Comparison of ENCODE assay signal across 14 mouse cellular contexts in the genomic region with DNA sequence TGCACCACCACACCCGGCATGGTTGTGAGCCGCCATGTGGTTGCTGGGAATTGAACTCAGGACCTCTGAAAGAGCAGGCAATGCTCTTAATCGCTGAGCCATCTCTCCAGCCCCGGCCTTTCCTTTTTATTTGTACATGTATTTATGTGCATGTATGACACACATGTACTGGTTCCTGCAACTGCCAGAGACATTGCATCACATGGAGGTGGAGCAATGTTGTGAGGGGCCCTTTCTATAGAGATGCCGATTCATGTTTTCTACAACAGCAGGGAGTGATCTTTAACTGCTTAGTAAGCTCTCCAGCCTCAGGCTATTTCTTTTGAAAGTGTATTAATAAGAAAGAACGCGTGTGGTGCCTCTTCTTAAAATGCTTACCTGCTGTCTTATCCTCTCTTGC.
"Had no signal": no experiment of that assay in that cellular context is flagged by ENCODE, and none has a peak within 500 bp of the region (broad histone marks: within the 10 kb centered on the region; RNA-seq: fewer than 3 reads in every experiment).

No protein-coding gene starts in this region.

- H3K9ac ChIP-seq: limb, embryonic 13.5 days; neural tube, embryonic 13.5 days; stomach, embryonic 15.5 days had no signal

- H3K4me3 ChIP-seq: layer of hippocampus, adult 2 months; limb, embryonic 13.5 days; midbrain, embryonic 10.5 days; neural tube, embryonic 13.5 days; stomach, embryonic 15.5 days had no signal

- H3K9me3 ChIP-seq: limb, embryonic 13.5 days; midbrain, embryonic 10.5 days; neural tube, embryonic 13.5 days; stomach, embryonic 15.5 days had no signal

- H3K4me1 ChIP-seq: limb, embryonic 13.5 days; midbrain, embryonic 10.5 days; neural tube, embryonic 13.5 days; stomach, embryonic 15.5 days had no signal

- H3K4me2 ChIP-seq: limb, embryonic 13.5 days; neural tube, embryonic 13.5 days; stomach, embryonic 15.5 days had no signal

- H3K27ac ChIP-seq: kidney, postnatal 0 days; layer of hippocampus, adult 2 months; limb, embryonic 13.5 days; midbrain, embryonic 10.5 days; neural tube, embryonic 13.5 days; stomach, embryonic 15.5 days had no signal

- DNase-seq: kidney, adult 11 months; kidney, adult 9 months; kidney, postnatal 36 days; left cerebral cortex, postnatal 4 days; lung, adult 18-20 months; midbrain, embryonic 14.5 days; right cerebral cortex, postnatal 14 days; thymus, postnatal 36 days had no signal

- H3K27me3 ChIP-seq: limb, embryonic 13.5 days; neural tube, embryonic 13.5 days; stomach, embryonic 15.5 days had no signal
